Mouse (Mus musculus): Measurements from ENCODE around the gene Rnf121. TPM values are rescaled to one million over a fixed set of nuclear protein-coding genes. Genes with fewer than 3 reads are reported as not detected.

Rnf121 gene
- polyA plus RNA-seq, 1 experiment from 2014 or later, result 34.4 TPM

DNA sequence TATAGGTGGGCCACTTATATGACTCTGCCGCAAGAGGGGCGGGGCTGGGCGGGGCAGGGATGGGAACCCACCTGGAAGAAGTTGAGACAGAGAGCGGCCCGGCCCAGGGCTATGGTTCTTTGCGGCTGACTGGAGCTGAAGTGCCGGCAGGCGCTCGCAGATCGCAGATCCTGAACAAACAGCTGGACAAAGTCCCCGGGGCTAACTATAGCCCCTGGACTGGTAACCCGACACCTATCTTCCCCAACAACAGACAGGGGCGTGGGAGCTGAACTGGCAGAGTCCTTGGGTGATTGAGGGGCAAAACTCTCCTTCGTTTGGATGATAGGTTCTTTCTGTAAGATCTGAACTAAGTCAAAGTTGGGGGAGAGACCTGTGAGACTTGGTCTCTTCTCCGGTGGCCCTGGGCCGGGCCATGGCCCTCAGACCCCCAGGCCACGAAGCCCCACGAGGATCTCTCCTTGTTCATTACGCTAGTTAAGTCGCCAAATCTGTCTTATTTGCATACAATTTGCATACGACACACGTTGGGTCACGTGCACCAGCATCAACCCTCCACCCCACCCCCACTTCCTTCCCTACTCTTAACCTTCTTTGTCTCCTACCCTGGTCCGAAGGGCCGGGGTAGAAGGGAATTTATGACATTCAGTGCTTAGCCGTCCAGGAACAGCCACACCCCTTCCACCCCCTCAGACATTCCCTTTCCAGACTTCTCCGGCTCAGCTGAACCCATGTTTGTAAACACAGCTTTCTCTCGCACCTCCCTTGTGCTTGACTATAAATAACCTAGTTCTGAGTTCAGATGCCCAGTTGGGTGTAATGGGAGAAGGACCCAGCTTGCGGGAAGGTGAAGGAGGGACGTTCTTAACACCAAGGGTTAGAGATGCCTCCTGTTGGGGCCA, 34.7 kb upstream of the Rnf121 start:
- Histone ChIP-seq H3K27me3 (no peaks in the 10 kb centered on the region), H3K4me1 (peaks cover 22% of the 10 kb centered on the region), H3K27ac (peak overlapping the region; percentile 4; the same call in 1 of the 2 replicates), H3K4me3 (peak overlapping the region; percentile 34), H3K4me2 (replicated peaks) (peak overlapping the region; percentile 65), H3K9me3 (no peaks in the 10 kb centered on the region), H3K36me3 (peaks cover 14% of the 10 kb centered on the region), H3K9ac (peak overlapping the region; percentile 63)
- WGBS, result 3% methylated on average over 30 of the region's 30 CpGs
- peak; percentile 60 for ATAC-seq (ENCODE audit: low FRiP score, low read depth)

DNA sequence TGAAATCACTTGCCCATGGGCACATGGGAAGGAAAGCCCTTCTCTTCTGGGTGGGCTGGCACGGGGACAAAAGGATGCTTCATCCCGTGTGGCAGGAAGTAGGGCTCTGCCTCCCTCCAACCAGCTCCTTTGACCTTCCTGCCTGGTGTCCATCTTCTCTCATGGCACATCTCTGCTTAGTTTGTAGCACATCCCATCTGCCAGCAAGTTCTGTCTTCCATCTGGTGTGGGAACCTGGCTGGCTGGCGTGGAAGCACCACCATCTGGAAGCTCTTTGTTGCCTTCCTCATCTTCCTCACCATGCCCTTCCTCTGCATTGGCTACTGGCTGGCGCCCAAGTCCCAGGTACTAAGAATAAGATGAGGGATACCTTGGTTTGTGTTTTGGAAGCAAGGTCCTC, 22.1 kb upstream of the Rnf121 start:
- Histone ChIP-seq H3K27ac (no peak overlapping the region), H3K4me1 (no peaks in the 10 kb centered on the region), H3K27me3 (no peaks in the 10 kb centered on the region), H3K36me3 (peaks cover 74% of the 10 kb centered on the region), H3K4me3 (no peak overlapping the region), H3K9ac (0 out of 2 replicates have a peak overlapping the region, but pooled peaks have one; percentile 20), H3K4me2 (replicated peaks) (no peak overlapping the region), H3K9me3 (no peaks in the 10 kb centered on the region)
- no peak for ATAC-seq (ENCODE audit: low FRiP score, low read depth)
- 90% methylated on average over 4 of the region's 4 CpGs for WGBS

DNA sequence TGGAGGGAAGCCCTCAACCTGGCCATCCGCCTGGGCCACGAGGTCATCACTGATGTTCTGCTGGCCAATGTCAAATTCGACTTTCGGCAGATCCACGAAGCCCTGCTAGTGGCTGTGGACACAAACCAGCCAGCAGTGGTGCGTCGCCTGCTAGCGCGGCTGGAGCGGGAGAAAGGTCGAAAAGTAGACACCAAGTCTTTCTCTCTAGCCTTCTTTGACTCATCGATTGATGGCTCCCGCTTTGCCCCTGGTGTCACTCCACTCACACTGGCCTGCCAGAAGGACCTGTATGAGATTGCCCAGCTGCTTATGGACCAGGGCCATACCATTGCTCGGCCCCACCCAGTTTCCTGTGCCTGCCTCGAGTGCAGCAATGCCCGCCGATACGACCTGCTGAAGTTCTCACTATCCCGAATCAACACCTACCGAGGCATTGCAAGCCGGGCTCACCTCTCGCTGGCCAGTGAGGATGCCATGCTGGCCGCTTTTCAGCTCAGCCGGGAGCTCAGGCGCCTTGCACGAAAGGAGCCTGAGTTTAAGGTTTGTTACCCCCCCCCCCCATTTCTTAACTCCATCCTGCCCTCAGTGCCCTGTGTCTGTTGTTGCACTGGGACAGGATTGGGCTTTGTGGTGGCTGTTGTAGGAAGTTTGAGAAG, 18.9 kb upstream of the Rnf121 start:
- H3K9me3 ChIP-seq, result no peaks in the 10 kb centered on the region
- ATAC-seq (ENCODE audit: low FRiP score, low read depth), result no peak
- no peak overlapping the region for H3K9ac ChIP-seq
- peaks cover 90% of the 10 kb centered on the region for H3K36me3 ChIP-seq
- H3K4me3 ChIP-seq, result no peak overlapping the region
- H3K27ac ChIP-seq, result no peak overlapping the region
- WGBS, result 88% methylated on average over 26 of the region's 26 CpGs
- no peak overlapping the region for H3K4me2 ChIP-seq (replicated peaks)
- H3K4me1 ChIP-seq, result no peaks in the 10 kb centered on the region
- H3K27me3 ChIP-seq, result no peaks in the 10 kb centered on the region

DNA sequence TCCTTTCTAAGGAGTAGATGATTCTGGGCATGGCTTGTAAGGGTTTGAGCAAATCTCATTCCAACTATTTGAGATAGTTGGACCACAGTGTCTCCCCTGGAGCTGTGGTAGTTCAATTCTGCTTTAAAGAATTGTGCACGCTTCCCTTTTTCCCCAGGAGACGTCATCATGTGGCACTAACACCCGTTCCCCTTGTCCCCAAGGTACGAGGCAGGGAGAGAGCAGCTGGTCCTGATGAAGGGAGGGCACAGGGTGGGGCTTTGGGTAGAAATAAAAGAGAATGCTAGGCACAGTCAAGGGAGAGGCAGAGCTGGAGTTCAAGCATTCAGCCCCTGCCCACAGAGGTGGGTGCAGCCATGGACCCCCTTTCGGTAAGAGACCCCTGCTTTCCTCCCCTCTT, 17.5 kb upstream of the Rnf121 start, which contains the start of gene Trpc2:
Gene Trpc2 (plus strand): TSS at position 301 of the 400 bp plus-strand sequence.
- Histone ChIP-seq H3K9me3 (no peaks in the 10 kb centered on the region), H3K27ac (no peak within 1 kb of the TSS), H3K36me3 (peaks cover 90% of the 10 kb centered on the region), H3K4me2 (replicated peaks) (no peak within 1 kb of the TSS), H3K9ac (no peak within 1 kb of the TSS), H3K4me1 (no peaks in the 10 kb centered on the region), H3K4me3 (no peak within 1 kb of the TSS), H3K27me3 (no peaks in the 10 kb centered on the region)
- WGBS, result 82% methylated on average over 5 of the region's 5 CpGs
- no peak for ATAC-seq (ENCODE audit: low FRiP score, low read depth)

DNA sequence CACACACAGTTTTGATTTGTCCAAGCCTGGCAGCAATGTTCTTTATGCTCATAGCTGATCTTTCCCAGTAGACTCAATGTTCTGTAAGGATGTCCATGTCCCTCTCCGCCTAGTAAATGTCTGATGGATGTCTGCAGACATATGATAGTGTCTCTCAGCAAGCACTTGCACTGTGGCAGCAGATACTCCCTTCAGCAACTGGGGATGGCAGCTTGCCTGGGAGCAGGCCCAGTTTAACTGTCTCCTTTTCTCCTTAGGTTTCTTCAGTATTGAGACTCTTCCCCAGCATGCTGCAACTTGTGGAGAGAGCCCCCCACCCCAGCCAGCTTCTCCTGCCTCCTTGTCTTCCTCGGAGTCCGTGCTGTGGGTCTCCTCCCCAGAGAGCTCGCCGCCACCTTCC, 16.5 kb upstream of the Rnf121 start:
- ATAC-seq (ENCODE audit: low FRiP score, low read depth), result no peak
- Histone ChIP-seq H3K4me3 (no peak overlapping the region), H3K9ac (no peak overlapping the region), H3K4me1 (no peaks in the 10 kb centered on the region), H3K27ac (no peak overlapping the region), H3K9me3 (no peaks in the 10 kb centered on the region), H3K36me3 (peaks cover 92% of the 10 kb centered on the region), H3K4me2 (replicated peaks) (no peak overlapping the region), H3K27me3 (no peaks in the 10 kb centered on the region)
- 97% methylated on average over 5 of the region's 5 CpGs for WGBS

DNA sequence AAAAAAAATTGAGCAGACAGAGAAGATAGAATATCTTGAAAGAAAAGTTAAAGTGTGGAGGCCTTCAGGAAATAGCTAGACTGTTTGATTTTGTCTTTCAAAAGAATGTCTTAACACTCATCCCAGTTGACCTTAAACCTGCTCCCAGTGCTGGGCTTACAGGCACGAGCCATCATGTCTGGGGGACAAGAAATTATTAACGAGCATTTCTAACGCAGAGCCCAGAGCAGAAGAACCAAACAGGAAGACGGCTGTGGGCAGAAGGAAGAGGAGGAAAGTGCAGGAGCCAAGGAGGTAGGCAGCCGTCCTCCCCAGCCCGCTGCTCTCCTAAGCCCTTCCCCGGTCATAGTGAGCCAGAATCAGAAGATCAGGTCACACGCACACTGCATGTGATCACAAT, 15.0 kb upstream of the Rnf121 start:
- no peak overlapping the region for H3K27ac ChIP-seq
- H3K36me3 ChIP-seq, result peaks cover 92% of the 10 kb centered on the region
- 83% methylated on average over 8 of the region's 8 CpGs for WGBS
- H3K9me3 ChIP-seq, result no peaks in the 10 kb centered on the region
- H3K4me2 ChIP-seq (replicated peaks), result no peak overlapping the region
- no peaks in the 10 kb centered on the region for H3K4me1 ChIP-seq
- no peak overlapping the region for H3K9ac ChIP-seq
- no peak overlapping the region for H3K4me3 ChIP-seq
- H3K27me3 ChIP-seq, result no peaks in the 10 kb centered on the region
- ATAC-seq (ENCODE audit: low FRiP score, low read depth), result no peak

DNA sequence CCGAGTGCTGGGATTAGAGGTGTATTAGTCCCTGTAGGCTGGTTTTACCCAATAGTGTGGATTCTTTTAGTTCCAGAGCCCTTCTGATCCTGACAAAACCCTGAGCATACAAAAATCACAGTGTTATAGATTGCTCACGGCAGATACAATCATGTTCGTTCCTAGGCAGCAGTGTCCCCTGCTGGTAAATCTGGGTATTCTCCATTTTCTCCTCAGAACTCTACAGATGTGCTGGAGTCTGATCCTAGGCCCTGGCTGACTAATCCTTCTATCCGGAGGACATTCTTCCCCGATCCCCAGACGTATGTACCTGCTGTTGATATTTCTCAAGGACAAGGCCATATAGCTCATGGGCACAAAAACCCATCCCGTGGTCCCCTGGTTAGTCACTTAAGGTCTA, 13.2 kb upstream of the Rnf121 start:
- H3K27ac ChIP-seq, result no peak overlapping the region
- no peak overlapping the region for H3K4me2 ChIP-seq (replicated peaks)
- H3K9ac ChIP-seq, result no peak overlapping the region
- H3K27me3 ChIP-seq, result no peaks in the 10 kb centered on the region
- 77% methylated on average over 7 of the region's 7 CpGs for WGBS
- no peaks in the 10 kb centered on the region for H3K4me1 ChIP-seq
- ATAC-seq (ENCODE audit: low FRiP score, low read depth), result no peak
- H3K4me3 ChIP-seq, result no peak overlapping the region
- H3K9me3 ChIP-seq, result no peaks in the 10 kb centered on the region
- peaks cover 93% of the 10 kb centered on the region for H3K36me3 ChIP-seq

DNA sequence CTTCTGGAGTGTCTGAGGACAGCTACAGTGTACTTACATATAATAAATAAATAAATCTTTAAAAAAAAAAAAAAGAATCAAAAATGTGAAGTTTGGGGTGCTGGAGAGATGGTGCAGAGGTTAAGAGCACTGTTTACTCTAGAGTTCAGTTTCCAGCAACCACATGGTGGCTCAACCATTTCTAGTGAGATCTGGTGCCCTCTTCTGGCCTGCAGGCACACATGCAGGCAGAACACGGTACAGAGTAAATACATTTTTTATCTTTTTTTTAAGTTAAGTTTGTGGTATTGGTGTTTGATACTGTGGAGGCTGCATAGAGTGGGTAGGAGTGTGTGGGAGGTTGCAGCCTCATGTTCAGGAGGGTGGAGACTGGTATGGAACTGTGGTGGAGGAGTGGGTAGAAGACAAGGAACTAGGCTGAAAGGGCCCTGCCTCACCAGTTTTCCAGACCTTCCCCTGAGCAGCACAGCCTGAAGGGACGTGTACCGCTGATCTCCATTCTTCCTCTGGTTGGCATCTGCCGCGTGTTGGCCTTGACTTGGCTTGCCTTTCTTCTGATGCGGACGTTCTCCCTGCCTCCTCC, 11.5 kb upstream of the Rnf121 start:
- Histone ChIP-seq H3K4me1 (no peaks in the 10 kb centered on the region), H3K9me3 (no peaks in the 10 kb centered on the region), H3K4me2 (replicated peaks) (no peak overlapping the region), H3K27me3 (no peaks in the 10 kb centered on the region), H3K36me3 (peaks cover 92% of the 10 kb centered on the region), H3K27ac (no peak overlapping the region), H3K4me3 (no peak overlapping the region), H3K9ac (no peak overlapping the region)
- 85% methylated on average over 7 of the region's 7 CpGs for WGBS
- ATAC-seq (ENCODE audit: low FRiP score, low read depth), result no peak

DNA sequence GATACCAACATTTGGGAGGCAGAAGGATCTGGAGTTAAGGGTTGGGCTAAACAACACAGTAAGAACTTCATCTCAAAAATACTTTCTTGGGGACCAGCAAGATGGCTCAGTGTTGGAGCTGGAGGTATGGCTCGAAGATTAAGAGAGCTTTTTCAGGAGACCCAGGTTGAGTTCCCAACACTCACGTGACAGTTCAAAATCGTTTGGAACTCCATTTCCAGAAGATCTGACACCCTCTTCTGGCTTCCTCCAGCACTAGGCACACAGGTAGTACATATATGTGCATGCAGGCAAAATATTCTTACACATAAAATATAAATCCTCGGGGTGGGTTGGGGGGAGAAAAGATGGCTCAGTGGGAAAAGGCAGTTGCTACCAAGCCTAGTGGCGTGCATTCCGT, 1.1 kb upstream of the Rnf121 start:
- H3K9ac ChIP-seq, result peak overlapping the region; percentile 71
- no peaks in the 10 kb centered on the region for H3K9me3 ChIP-seq
- 76% methylated on average over 6 of the region's 6 CpGs for WGBS
- peak overlapping the region; percentile 60 for H3K4me3 ChIP-seq
- H3K27me3 ChIP-seq, result no peaks in the 10 kb centered on the region
- no peak for ATAC-seq (ENCODE audit: low FRiP score, low read depth)
- H3K36me3 ChIP-seq, result peaks cover 19% of the 10 kb centered on the region
- H3K27ac ChIP-seq, result no peak overlapping the region
- peaks cover 22% of the 10 kb centered on the region for H3K4me1 ChIP-seq
- H3K4me2 ChIP-seq (replicated peaks), result peak overlapping the region; percentile 74

DNA sequence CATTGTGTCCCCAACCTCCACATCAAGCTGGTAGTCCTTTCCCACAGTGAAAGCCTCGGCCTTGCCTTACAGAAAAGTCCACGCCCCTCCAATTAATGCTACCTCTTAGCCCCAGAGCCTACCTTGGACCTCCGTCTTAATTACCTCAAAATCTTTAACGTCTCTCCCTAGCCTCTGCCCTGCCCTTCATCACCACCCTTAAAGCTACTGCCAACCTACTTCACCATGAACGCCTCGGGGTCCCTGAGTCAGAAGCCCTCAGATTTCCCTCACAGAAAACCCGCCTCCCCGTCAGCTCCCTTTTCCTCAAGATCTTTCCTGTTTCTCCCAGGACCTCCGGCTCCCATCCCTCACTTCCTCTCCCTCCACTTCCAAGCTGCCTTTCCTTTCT, 619 bp downstream of the Rnf121 start:
- H3K4me3 ChIP-seq, result peak overlapping the region; percentile 60
- H3K27ac ChIP-seq, result peak overlapping the region; percentile 72; the same call in 1 of the 2 replicates
- H3K36me3 ChIP-seq, result peaks cover 16% of the 10 kb centered on the region
- H3K9ac ChIP-seq, result peak overlapping the region; percentile 71
- WGBS, result under 1% methylated on average over 9 of the region's 9 CpGs
- no peaks in the 10 kb centered on the region for H3K9me3 ChIP-seq
- H3K4me1 ChIP-seq, result peaks cover 22% of the 10 kb centered on the region
- no peaks in the 10 kb centered on the region for H3K27me3 ChIP-seq
- ATAC-seq (ENCODE audit: low FRiP score, low read depth), result peak; percentile 15; the same call in 1 of the 2 replicates
- peak overlapping the region; percentile 74 for H3K4me2 ChIP-seq (replicated peaks)

DNA sequence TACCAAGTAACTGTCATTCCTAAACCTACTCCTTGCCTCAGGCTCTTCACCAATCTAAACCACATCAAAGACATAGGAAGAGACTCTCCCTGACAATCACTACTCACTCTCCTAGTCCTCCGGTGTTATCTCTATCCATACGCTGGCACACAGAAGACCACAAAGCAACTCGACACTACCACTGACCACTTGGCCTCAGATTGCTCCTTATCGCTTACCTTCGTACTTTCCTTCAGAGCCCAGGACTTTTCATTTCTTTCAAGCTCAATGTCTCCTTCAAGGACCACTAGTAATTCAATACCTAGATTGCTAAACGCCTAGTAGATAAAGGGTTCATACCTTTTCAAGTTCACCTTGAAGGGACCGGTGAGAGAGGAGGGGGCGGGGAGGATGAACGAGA, 1.4 kb downstream of the Rnf121 start:
- peaks cover 22% of the 10 kb centered on the region for H3K4me1 ChIP-seq
- H3K36me3 ChIP-seq, result peaks cover 23% of the 10 kb centered on the region
- peak overlapping the region; percentile 71; the same call in 1 of the 2 replicates for H3K9ac ChIP-seq
- no peak for ATAC-seq (ENCODE audit: low FRiP score, low read depth)
- no peaks in the 10 kb centered on the region for H3K9me3 ChIP-seq
- H3K27me3 ChIP-seq, result no peaks in the 10 kb centered on the region
- H3K4me2 ChIP-seq (replicated peaks), result peak overlapping the region; percentile 74
- H3K4me3 ChIP-seq, result peak overlapping the region; percentile 60
- H3K27ac ChIP-seq, result no peak overlapping the region
- WGBS, result 88% methylated on average over 9 of the region's 9 CpGs

DNA sequence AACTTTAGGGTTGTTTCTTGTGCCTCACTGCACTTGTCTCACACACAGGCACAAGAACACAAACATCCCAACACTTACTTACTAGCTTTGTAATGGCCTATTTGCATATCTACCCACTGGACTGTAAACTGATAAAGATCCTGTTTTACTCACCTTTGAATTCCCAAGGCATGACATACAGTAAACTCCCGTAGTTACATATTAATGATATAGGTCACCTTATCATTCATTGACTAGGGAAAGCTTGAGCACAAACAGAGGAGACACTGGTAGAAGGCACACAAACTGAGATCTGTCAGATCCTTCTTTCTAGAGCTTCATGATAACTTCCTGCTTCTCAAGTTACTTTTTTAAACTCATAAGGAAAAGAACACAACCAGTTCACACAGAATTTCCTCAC, 3.1 kb downstream of the Rnf121 start:
- no peak overlapping the region for H3K4me3 ChIP-seq
- no peak overlapping the region for H3K4me2 ChIP-seq (replicated peaks)
- H3K27me3 ChIP-seq, result no peaks in the 10 kb centered on the region
- ATAC-seq (ENCODE audit: low FRiP score, low read depth), result no peak
- H3K4me1 ChIP-seq, result peaks cover 22% of the 10 kb centered on the region
- 98% methylated on average over 1 of the region's 1 CpGs for WGBS
- H3K9ac ChIP-seq, result no peak overlapping the region
- H3K36me3 ChIP-seq, result peaks cover 25% of the 10 kb centered on the region
- no peak overlapping the region for H3K27ac ChIP-seq
- no peaks in the 10 kb centered on the region for H3K9me3 ChIP-seq

Data from limb, embryonic 13.5 days (tissue).